Mouse (Mus musculus) C2C12 (cell line): ENCODE data around the gene Rassf10. TPM values are rescaled to one million over a fixed set of nuclear protein-coding genes. Genes with fewer than 3 reads are reported as not detected.

Source experiments
- H3K27me3 ChIP-seq: one replicate; pipeline ENCODE4 v1.6.1; 2011; ENCODE audit not compliant: control insufficient read depth, insufficient read depth, insufficient read length
- H3K36me3 ChIP-seq: one replicate; pipeline ENCODE4 v1.6.1; 2011; ENCODE audit not compliant: control insufficient read depth, insufficient read depth
- H3K4me3 ChIP-seq: one replicate; pipeline ENCODE4 v1.5.1; 2011; ENCODE audit warnings: mild to moderate bottlenecking, control low read depth; ENCODE audit not compliant: poor library complexity, insufficient read depth, severe bottlenecking
- H3K79me2 ChIP-seq: one replicate; pipeline ENCODE4 v1.6.1; 2011; ENCODE audit not compliant: control insufficient read depth, insufficient read depth
- H3K79me3 ChIP-seq: one replicate; pipeline ENCODE4 v1.6.1; 2011; ENCODE audit warnings: low read depth, control low read depth
- H3ac ChIP-seq: one replicate; pipeline ENCODE3; 2011; ENCODE audit warnings: low read depth; ENCODE audit not compliant: control insufficient read depth, insufficient read length
- CEBPB ChIP-seq: IDR thresholded peaks from one replicate; pipeline ENCODE4 v1.6.1; 2011; ENCODE audit warnings: low read depth, mild to moderate bottlenecking, control low read depth, moderate library complexity
- CTCF ChIP-seq: IDR thresholded peaks from one replicate; pipeline ENCODE4 v1.5.1; 2011; ENCODE audit not compliant: control insufficient read depth, insufficient read depth, insufficient read length
- FOSL1 ChIP-seq: IDR thresholded peaks from one replicate; pipeline ENCODE4 v1.8.0; 2011; ENCODE audit warnings: mild to moderate bottlenecking, low read length; ENCODE audit not compliant: poor library complexity, insufficient read depth, severe bottlenecking
- MAX ChIP-seq: IDR thresholded peaks from one replicate; pipeline ENCODE4 v1.6.1; 2011; ENCODE audit warnings: mild to moderate bottlenecking, control low read depth
- MYOD1 ChIP-seq: IDR thresholded peaks from one replicate; pipeline ENCODE4 v1.6.1; 2011; ENCODE audit warnings: low read depth; ENCODE audit not compliant: control insufficient read depth, insufficient read length
- MYOG ChIP-seq: IDR thresholded peaks from one replicate; pipeline ENCODE4 v1.6.1; 2011; ENCODE audit not compliant: control insufficient read depth, insufficient read length; ENCODE audit errors: extremely low read depth
- USF1 ChIP-seq: IDR thresholded peaks from one replicate; pipeline ENCODE4 v1.6.1; 2011; ENCODE audit warnings: low read depth, mild to moderate bottlenecking, control low read depth, moderate library complexity
- polyA plus RNA-seq: library from polyadenylated mRNA; unstranded; fragments of >200 nt; fragmentation: generic; extraction: Trizol; gene quantifications from one replicate; pipeline ENCODE4 v1.2.1, GENCODE M21; 2012; ENCODE audit warnings: missing spikeins

Gene Rassf10
- polyA plus RNA-seq, 1 experiment, result not detected

DNA sequence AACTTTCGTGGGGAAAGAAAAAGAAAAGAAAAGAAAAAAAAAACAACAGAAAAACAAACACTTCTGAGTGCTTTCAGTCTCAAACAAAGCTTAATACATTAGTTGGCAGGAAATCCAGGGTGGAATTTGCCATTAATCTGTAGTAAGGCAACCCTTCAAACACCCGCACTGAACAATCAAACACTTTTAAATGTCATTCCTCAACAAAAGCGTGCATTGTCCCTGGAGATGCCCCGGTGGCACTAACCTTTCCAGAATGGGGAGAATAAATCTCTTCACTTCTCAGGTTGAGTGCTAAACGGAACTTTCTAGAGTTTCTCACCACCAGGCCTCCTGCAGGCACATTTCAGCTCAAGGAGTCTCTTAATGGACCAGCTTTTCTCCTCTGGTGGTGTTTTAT, 29.6 kb downstream of the Rassf10 start:
- H3K27me3 ChIP-seq, result peaks cover 23% of the 10 kb centered on the region
- H3K79me2 ChIP-seq, result no peaks in the 10 kb centered on the region
- no peaks in the 10 kb centered on the region for H3K36me3 ChIP-seq
- no peak overlapping the region for H3ac ChIP-seq
- H3K4me3 ChIP-seq, result no peak overlapping the region
- TF ChIP-seq FOSL1, result no peak
- TF ChIP-seq MYOD1, result no peak
- TF ChIP-seq MYOG, result no peak
- TF ChIP-seq USF1, result no peak
- no peak for TF ChIP-seq CTCF
- TF ChIP-seq MAX, result no peak
- no peak for TF ChIP-seq CEBPB
- no peaks in the 10 kb centered on the region for H3K79me3 ChIP-seq

DNA sequence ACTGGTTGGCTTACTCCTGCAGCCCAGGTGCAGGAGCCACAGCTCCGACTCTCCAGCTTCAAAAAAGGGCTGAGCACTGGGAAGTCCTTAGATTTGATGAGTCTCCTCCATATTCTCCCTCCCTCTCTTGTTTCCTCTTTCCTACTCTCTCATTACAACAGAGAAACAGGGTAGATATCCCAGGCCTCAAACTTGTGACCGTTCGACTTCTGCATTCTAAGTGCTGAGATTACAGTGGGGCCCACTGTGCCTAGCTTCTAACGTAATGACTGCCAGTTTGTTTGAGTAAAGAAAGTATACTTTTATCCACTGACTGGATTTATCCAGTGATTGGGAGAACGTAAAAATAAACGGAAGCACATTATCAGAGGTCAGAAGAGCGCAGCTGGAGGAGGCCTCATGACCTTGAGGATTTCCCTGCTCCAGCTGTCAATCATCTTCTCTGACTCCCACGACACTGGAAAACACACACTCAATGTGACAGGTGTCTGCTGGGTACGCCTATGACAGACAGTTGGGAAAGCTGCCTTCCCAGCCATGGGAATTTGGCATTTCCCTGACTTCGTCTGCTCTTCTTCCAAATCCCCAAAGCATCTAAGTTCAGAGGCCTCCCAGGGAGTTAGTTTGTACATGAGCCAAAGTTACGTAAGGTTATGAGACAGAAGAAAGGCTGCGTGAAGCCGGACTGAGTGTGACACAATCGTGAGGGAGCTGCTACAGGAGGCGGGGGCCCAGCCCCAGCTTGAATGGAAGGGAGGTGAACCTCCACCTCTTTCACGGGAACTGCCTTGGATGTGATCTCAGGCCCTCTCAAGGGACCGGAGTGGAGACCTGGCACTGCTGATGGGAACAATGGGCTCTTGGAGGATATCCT, 31.2 kb downstream of the Rassf10 start:
- Histone ChIP-seq H3K4me3 (no peak overlapping the region), H3K27me3 (peaks cover 20% of the 10 kb centered on the region), H3K79me3 (no peaks in the 10 kb centered on the region), H3ac (no peak overlapping the region), H3K79me2 (no peaks in the 10 kb centered on the region), H3K36me3 (no peaks in the 10 kb centered on the region)
- TF ChIP-seq FOSL1 (no peak), USF1 (no peak), MYOG (no peak), MAX (no peak), CEBPB (no peak), MYOD1 (no peak), CTCF (no peak)

DNA sequence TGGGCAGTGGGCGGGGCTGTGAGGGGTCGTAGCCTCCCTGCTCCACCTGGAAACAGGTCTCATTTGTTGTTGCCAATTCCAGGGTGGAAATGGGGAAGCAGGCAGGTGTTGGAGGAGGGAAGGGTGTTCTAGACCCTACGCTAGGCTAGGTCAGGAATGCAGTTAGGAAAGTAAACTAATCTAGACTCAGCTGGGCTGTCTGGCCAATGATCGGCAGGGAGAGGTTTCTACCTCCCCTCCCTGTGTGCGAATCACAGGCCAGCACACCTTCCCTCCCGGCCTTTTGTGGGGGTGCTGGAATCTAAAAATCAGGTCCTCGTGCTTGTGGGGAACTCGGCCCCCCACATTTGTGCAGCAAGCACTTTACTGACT, 31.8 kb downstream of the Rassf10 start:
- Histone ChIP-seq H3K4me3 (no peak overlapping the region), H3K36me3 (no peaks in the 10 kb centered on the region), H3K79me3 (no peaks in the 10 kb centered on the region), H3K79me2 (no peaks in the 10 kb centered on the region), H3K27me3 (peaks cover 20% of the 10 kb centered on the region), H3ac (no peak overlapping the region)
- TF ChIP-seq CTCF (no peak), MYOG (no peak), CEBPB (no peak), MAX (no peak), MYOD1 (no peak), FOSL1 (no peak), USF1 (no peak)

DNA sequence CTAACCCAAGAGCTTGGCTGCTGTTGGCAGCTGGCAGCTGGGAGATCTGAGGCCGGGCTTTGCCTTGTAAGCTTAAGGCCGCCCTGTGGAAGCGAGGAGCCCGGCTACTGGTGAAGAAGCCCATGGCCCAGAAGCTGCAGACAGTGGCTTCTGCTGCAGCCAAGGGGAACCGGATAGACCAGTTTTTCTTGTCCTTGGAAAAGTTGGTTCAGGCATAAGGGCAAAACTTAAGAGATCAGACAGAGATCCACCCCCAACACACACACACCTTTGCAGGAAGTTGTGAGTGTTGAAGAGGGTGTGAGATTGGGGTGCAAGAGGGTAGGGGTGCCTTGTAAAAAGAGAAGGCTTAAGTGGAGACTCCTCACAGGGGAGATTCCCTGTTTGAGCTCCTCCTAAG, 39.2 kb downstream of the Rassf10 start:
- H3ac ChIP-seq, result no peak overlapping the region
- H3K79me2 ChIP-seq, result no peaks in the 10 kb centered on the region
- no peak for TF ChIP-seq MYOD1
- TF ChIP-seq USF1, result no peak
- TF ChIP-seq CTCF, result no peak
- no peak for TF ChIP-seq CEBPB
- TF ChIP-seq MAX, result no peak
- no peak for TF ChIP-seq FOSL1
- no peak for TF ChIP-seq MYOG
- no peaks in the 10 kb centered on the region for H3K36me3 ChIP-seq
- H3K79me3 ChIP-seq, result no peaks in the 10 kb centered on the region
- H3K4me3 ChIP-seq, result no peak overlapping the region
- peaks cover 24% of the 10 kb centered on the region for H3K27me3 ChIP-seq

DNA sequence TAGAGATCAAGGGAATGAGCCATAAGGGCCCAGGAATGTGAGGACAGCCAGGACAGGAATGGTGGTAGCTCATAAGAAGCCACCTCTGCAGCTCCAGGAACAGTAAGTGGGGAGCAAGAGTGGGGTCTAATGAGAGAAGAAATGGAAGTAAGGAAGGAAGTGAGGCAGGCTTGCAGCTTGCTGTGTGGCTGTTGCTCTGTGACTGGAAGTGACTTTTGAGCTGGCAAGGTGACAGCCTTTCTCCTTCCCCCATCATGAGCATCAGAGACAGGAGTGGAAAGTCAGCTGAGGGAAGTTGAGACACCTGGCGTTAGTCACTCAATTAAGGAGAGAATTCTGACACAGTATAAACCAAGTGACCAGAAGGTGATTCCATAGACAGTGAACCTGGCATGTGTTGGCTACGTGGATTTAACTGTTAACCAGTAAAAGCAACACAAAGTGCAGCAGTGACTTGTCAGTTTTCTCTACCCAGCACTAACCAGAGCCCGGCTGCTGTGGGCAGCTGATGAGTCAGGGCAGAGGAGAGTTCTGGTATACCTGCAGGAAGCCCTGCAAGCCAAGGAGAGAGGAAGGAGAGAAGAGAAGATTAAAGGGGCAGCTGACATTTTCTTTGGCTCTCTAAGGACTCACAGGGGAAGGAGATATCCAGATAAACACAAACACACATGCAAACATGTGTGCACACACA, 49.9 kb downstream of the Rassf10 start:
- H3ac ChIP-seq, result no peak overlapping the region
- TF ChIP-seq MYOD1 (no peak), MYOG (no peak), FOSL1 (no peak), CEBPB (no peak), USF1 (no peak), CTCF (no peak), MAX (no peak)
- no peaks in the 10 kb centered on the region for H3K79me3 ChIP-seq
- no peaks in the 10 kb centered on the region for H3K36me3 ChIP-seq
- no peaks in the 10 kb centered on the region for H3K79me2 ChIP-seq
- no peak overlapping the region for H3K4me3 ChIP-seq
- H3K27me3 ChIP-seq, result peaks cover 16% of the 10 kb centered on the region

DNA sequence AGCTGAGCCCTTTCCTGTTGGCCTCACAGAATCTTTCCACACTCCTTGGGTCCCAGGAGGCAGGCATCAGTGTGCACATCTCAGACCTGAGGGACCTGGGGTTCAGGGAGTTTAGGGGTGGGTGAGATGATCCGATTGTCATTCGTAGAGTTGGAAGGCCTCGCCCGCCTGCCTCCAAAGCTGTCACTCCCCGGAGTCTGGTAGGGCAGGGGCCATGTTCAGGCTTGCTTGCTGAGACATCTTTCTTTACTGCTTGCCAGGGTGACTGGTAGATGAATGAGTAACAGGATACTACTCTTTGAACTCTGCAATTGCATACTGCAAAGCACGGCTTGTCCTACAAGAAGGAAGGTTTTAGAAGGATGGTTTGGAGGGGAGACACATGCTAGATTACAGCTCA, 52.0 kb downstream of the Rassf10 start:
- TF ChIP-seq MAX (no peak), MYOD1 (no peak), CTCF (no peak), MYOG (no peak), FOSL1 (no peak), CEBPB (no peak), USF1 (no peak)
- Histone ChIP-seq H3K27me3 (peaks cover 20% of the 10 kb centered on the region), H3K36me3 (no peaks in the 10 kb centered on the region), H3K79me2 (no peaks in the 10 kb centered on the region), H3K4me3 (no peak overlapping the region), H3ac (no peak overlapping the region), H3K79me3 (no peaks in the 10 kb centered on the region)
